Mouse (Mus musculus): Measurements from ENCODE around the gene Myh10.

Myh10 gene

GRCm38 (mm10) chr11:68691321-68692009 is at the start of gene Myh10:
Gene Myh10 (plus strand): TSS chr11:68691559.
- peak; percentile 95 for DNase-seq (ENCODE audit: low spot score)

DNA sequence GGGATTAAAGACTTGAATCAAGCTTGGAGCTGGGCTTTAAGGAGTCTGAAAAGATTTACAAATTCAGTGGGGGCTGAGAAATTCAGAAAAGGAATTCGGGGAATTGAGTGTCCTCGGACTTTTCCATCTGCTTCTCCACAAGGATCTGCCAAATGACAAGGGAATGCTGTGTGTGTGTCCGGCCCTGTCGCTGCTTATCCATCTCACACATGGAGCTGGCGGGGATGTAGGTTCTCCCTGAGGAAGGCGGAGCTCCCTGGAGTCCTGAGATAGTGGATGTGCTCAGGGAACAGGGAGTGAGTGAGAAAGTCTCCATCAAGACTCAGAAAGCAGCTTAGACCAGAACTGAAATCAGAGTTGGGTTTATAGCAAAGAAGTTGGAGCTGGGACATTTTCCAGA is 46.6 kb upstream of the Myh10 start:
- DNase-seq (ENCODE audit: low spot score) = no peak

DNA sequence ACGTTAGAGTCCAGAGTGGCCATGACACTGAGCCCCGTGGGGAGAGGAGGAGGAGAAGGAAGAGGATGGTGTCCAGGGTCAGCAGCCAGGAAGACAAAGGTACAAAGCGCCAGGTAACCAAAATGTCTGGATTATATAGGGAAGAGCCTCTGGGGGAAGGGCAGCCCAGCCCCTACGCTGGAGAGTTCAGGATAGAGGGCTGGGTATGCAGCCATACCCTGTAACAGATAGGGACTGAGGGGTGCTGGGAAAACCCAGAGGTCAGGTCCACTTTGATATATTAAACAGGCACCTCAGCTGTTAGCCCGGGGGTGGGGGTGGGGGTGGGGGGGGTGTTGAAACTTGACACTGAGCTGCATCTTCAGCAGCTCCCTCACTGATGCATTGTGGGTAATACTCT is 43.6 kb upstream of the Myh10 start:
- DNase-seq (ENCODE audit: low spot score) = no peak

DNA sequence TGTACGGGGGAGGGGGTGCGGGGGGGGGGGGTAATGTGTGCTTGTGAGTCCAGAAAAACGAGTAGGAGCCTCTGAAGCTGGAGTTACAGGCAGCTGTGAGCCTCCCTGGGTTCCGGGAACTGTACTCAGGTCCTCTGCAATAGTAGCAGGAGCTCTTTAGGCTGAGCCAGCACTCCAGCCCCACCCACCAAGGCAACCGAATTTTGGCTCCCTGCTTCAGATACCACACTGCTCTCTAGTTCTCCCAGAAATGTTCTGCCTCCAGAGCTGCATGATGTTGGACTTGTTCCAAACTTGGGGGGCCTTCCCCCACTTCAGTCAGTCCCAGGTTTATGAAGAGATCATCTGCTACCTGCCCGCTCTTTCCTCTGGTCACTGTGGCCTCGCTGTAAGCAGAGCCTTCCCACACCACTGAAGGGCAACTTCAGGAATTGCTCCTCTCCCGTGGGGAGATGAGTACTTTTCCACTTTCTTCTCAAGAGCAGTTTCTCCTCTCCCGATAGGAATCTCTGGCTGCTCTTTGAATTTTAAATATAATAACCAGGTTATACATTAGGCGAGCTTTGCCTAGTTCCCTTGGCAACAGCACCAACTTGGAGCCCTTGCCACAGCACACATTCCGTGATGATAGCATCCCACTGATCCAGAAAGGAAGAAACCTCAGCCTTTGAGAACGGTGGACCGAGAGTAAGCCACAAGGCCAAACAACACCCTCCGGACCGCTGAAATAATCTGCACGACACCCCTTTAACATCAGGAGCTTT is 42.8 kb upstream of the Myh10 start:
- DNase-seq (ENCODE audit: low spot score) = no peak

- DNase-seq (ENCODE audit: low spot score) = no peak
Measured at GRCm38 (mm10) chr11:68651518-68651917, 39.8 kb upstream of the Myh10 start.

DNA sequence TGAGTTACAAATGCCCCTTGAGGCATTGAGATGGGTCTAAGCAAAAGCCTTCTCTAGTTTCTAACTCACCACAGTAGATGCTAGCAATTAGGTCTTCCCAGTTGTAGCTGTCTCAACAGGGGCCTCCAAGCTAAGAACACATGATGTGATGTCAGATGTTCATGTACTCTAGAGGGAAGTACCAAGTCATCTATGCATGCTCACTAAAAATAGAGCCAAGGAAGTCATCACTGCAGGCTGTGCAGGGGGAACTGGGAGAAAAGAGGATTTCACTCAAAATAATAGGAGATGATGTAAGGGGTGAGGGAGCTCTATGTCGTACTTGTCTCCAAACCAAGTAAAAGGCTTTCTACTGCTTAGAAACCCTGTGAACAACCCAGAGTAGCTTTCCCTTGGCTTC is 35.8 kb upstream of the Myh10 start:
- no peak for DNase-seq (ENCODE audit: low spot score)

DNA sequence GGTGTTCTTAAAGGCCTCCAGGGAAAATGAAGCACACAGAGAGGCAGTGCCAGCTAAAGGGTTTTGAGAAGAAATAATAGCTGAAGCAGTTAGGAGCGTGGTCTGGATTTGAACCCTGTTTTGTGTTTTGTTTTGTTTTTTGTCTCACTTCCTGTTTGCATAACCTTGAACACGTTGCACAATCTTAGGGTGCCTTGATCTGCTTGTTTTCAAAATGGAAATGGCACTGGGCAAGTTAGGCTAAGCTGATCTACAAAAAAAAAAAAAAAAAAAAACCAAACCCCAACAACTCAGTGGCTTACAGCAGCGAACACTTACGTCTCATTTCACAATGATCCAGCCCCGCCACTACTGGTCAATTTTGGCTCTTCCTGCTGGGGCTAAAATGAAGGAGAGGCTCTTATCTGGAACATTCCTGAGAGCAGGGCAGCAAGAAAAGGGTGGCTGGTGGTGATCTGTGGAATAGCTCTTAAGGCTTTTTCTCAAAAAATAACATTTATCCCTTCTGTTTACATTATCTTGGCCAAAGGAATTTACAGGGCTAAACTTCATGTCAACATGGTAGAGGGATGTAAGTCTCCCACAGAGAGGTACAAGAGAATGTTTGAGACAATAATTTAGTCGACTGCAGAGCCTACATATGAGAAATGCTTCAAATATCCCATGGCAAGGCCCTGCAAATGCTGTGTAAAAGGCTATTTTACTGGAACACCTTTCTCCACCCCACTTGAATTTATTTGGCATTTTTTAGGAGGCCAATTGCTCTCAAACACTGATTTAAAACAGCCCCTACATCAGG is 34.3 kb upstream of the Myh10 start:
- DNase-seq (ENCODE audit: low spot score) = no peak

- DNase-seq (ENCODE audit: low spot score) = no peak
Measured at GRCm38 (mm10) chr11:68657811-68658210, 33.5 kb upstream of the Myh10 start.

DNA sequence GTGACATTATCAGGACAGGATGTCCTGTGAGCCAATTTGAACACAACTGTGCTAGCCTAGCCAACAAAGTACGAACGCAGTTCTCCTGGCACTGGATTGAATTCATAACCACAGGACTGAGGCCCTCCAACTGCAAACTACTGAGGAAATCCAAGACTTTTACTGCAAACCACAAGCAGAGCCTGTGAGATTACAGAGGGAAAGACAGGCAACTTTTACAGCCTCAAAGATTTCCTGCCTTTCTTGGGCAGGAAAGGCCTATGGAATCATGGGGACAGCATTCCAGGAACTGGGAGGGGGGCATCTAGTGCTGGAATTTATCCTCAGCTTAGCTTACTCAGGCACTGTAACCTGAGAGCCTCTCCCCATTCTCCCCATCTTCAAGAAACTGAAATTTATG is 26.0 kb upstream of the Myh10 start:
- DNase-seq (ENCODE audit: low spot score) = no peak

GRCm38 (mm10) chr11:68666210-68666609 is 25.1 kb upstream of the Myh10 start:
- no peak for DNase-seq (ENCODE audit: low spot score)

- no peak for DNase-seq (ENCODE audit: low spot score)
Measured at GRCm38 (mm10) chr11:68672270-68672970, 18.9 kb upstream of the Myh10 start.

DNA sequence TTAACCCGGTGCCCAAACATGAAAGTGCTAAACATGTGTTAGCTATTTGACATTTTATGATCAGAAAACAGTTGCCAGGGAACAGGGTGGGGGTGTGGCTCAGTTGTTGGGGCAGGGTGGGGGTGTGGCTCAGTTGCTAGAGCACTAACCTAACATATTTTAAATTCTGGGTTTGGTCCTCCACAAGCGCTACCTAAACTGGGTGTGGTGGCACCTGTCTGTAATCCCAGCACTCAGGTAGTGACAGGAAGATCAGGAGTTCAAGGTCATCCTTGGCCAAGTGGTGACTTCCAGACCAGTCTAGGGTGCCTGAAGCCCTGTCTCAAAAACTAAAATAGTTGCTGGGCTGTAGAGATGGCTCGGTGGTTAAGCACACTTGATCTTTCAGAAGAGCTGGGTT is 17.3 kb upstream of the Myh10 start:
- no peak for DNase-seq (ENCODE audit: low spot score)

DNA sequence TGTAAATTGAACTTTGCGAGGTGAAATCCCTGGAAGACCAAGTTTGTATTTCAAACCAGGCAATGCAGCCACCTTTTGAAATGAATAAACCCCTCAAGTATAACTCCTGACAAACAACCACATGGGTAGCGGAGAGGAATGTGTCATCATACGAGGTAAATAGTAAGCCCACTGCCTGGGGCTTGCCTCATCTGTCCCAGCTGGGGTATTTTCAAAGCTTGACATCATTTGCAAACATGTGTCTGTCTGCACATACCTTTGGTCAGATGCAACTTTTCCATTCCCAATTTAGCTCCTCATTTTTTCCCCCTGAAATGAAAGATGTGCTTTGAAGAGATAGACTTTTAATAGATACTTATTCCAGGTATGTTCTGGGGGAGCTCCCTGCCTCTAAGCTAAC is 16.7 kb upstream of the Myh10 start:
- no peak for DNase-seq (ENCODE audit: low spot score)

DNA sequence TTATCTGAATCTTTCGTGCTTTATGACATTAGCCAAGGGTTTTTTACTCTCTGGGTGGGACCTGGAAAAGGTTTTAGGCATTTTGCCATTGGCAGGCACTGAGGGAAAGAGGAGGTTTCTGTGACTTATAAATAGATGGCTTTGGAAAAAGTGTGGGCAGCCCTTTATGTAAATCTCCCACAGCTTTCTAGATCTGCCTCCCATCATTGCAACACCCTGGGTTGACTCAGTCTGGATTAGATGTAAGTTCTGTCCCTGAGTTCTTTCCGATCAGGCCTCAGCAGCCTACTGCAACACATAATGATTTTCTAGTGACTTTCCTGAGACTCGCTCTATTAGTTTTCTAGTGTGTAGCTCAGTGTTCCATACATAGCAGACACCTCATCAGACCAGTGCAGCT is 16.1 kb upstream of the Myh10 start:
- no peak for DNase-seq (ENCODE audit: low spot score)

GRCm38 (mm10) chr11:68681254-68681839 is 10.0 kb upstream of the Myh10 start:
- no peak for DNase-seq (ENCODE audit: low spot score)

- DNase-seq (ENCODE audit: low spot score) = no peak
Measured at GRCm38 (mm10) chr11:68682136-68682806, 9.1 kb upstream of the Myh10 start.

DNA sequence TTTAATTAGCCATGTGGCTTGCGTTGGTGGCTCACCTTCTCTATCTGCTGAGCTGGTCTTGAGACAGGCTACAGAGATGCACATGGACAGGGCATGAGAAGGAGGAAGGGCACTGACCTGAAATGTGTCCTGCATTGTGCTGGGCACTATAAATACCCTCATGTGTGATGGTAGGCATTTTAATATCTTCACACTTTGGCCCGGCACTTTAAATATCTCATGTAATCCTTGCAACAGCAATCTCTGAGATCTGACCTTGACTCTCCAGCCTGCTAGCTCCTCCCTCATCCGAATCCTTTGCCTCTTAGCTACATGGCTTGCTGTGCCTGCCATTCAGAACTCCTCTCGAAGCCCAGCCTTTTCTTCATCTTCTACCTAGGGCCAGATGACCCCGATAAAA is 5.4 kb upstream of the Myh10 start:
- DNase-seq (ENCODE audit: low spot score) = no peak

GRCm38 (mm10) chr11:68689304-68689703 is 2.1 kb upstream of the Myh10 start:
- DNase-seq (ENCODE audit: low spot score) = no peak

DNA sequence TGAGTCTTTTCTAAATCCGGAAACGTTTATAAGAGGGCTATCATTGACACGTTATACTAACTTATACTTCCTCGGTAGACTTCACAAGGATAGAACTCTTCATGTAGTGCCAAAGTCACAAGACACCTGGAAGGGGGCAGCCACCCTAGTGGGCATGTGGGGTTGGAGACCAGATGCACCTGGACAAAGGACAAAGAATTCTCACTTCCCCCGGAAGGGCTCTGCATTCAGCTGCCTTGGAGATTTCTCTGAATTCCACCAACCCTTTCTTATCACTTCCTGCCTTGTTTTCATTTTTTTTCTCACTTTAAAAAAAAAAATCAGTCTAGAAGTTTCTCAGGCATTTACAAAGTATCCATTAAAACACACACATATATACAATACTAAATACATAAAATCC is 894 bp upstream of the Myh10 start:
- no peak for DNase-seq (ENCODE audit: low spot score)

GRCm38 (mm10) chr11:68692010-68692692 is 792 bp downstream of the Myh10 start:
- no peak for DNase-seq (ENCODE audit: low spot score)
